Mouse (Mus musculus): Measurements from ENCODE around the gene Syngr2. TPM values are rescaled to one million over a fixed set of nuclear protein-coding genes. Genes with fewer than 3 reads are reported as not detected.
A peak's percentile ranks its signal among the peaks of the same experiment; 100 is the strongest.
"Not testable (repeated sequence)": the region's sequence is repeated elsewhere in the genome, so short reads cannot be mapped to it uniquely, and the experiment has no call there.

Syngr2 gene
- polyA plus RNA-seq, 1 experiment, result 90.0 TPM

- peak; percentile 48 for DNase-seq (ENCODE audit: low spot score)
These were observed 28.2 kb upstream of the Syngr2 start for GRCm38 (mm10) chr11:117781199-117781821.

GRCm38 (mm10) chr11:117781993-117782704 lies 27.3 kb upstream of the Syngr2 start, which contains the start of the genes Tmc8 and Tmc6:
Gene Tmc8, plus strand, starts transcription at chr11:117782076.
Gene Tmc6, minus strand, starts transcription at chr11:117782198.
- no peak for DNase-seq (ENCODE audit: low spot score)

- no peak for DNase-seq (ENCODE audit: low spot score)
These were observed 26.8 kb upstream of the Syngr2 start for GRCm38 (mm10) chr11:117782705-117783034.

GRCm38 (mm10) chr11:117783089-117783488 lies 26.4 kb upstream of the Syngr2 start:
- no peak for DNase-seq (ENCODE audit: low spot score)

- DNase-seq (ENCODE audit: low spot score), result no peak
These were observed 25.7 kb upstream of the Syngr2 start for GRCm38 (mm10) chr11:117783683-117784309.

- DNase-seq (ENCODE audit: low spot score), result no peak
These were observed 23.2 kb upstream of the Syngr2 start for GRCm38 (mm10) chr11:117786294-117786693.

GRCm38 (mm10) chr11:117788481-117788880 lies 21.0 kb upstream of the Syngr2 start:
- DNase-seq (ENCODE audit: low spot score), result not testable (repeated sequence)

- peak; percentile 67 for DNase-seq (ENCODE audit: low spot score)
These were observed 19.2 kb upstream of the Syngr2 start for GRCm38 (mm10) chr11:117790286-117790685.

GRCm38 (mm10) chr11:117790703-117791440 lies 18.6 kb upstream of the Syngr2 start:
- DNase-seq (ENCODE audit: low spot score), result no peak

- no peak for DNase-seq (ENCODE audit: low spot score)
These were observed 18.1 kb upstream of the Syngr2 start for GRCm38 (mm10) chr11:117791441-117791761.

GRCm38 (mm10) chr11:117792281-117792888 lies 17.1 kb upstream of the Syngr2 start:
- DNase-seq (ENCODE audit: low spot score), result no peak

GRCm38 (mm10) chr11:117794035-117794551 lies 15.4 kb upstream of the Syngr2 start:
- no peak for DNase-seq (ENCODE audit: low spot score)

GRCm38 (mm10) chr11:117796954-117797353 lies 12.5 kb upstream of the Syngr2 start:
- no peak for DNase-seq (ENCODE audit: low spot score)

GRCm38 (mm10) chr11:117797511-117798159 lies 11.8 kb upstream of the Syngr2 start, which contains the start of gene 6030468B19Rik:
Gene 6030468B19Rik, plus strand, starts transcription at chr11:117797660.
- DNase-seq (ENCODE audit: low spot score), result no peak

- no peak for DNase-seq (ENCODE audit: low spot score)
These were observed 11.3 kb upstream of the Syngr2 start for GRCm38 (mm10) chr11:117798160-117798541.

GRCm38 (mm10) chr11:117799174-117799573 lies 10.3 kb upstream of the Syngr2 start:
- no peak for DNase-seq (ENCODE audit: low spot score)

- DNase-seq (ENCODE audit: low spot score), result no peak
These were observed 9.4 kb upstream of the Syngr2 start for GRCm38 (mm10) chr11:117800038-117800437.

- no peak for DNase-seq (ENCODE audit: low spot score)
These were observed 7.8 kb upstream of the Syngr2 start for GRCm38 (mm10) chr11:117801650-117802049.

- DNase-seq (ENCODE audit: low spot score), result no peak
These were observed 6.2 kb upstream of the Syngr2 start for GRCm38 (mm10) chr11:117803166-117803688.

GRCm38 (mm10) chr11:117806781-117807180 lies 2.7 kb upstream of the Syngr2 start:
- no peak for DNase-seq (ENCODE audit: low spot score)

Data from urinary bladder, adult 2 months (tissue).